Mouse (Mus musculus): ENCODE measurements around the gene Cib1. TPM values are rescaled to one million over a fixed set of nuclear protein-coding genes. Genes with fewer than 3 reads are reported as not detected.
A peak's percentile ranks its signal among the peaks of the same experiment; 100 is the strongest.

Cib1 gene
- polyA plus RNA-seq, 1 experiment from 2014 or later, result 55.0 TPM

DNA sequence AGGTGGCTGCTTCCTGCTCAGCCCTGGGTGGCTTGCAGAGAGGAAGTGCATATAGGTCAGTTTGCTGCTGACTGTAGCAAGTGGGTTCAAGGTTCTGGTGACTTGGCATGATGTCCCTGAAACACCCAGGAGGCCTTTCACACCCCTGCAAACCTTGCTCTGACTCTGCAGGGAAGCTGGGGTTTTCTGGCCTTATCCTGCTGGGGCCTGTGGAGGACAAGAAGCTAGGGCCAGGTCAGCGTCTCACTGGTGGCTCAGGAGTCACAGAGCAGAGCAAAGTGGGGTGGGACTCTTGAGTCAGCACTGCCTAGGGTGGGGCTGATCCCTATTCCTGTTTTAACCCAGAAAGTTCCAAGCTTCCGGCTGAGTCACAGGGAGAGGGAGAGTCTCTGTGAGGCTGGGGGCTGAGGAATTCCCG is 25.3 kb downstream of the Cib1 start:
- Histone ChIP-seq H3K36me3 (ENCODE audit: control insufficient read depth, insufficient read depth, low read length) (no peaks in the 10 kb centered on the region), H3K9me3 (ENCODE audit: control insufficient read depth, low read length) (no peaks in the 10 kb centered on the region), H3K9ac (ENCODE audit: low read length) (no peak overlapping the region), H3K27ac (ENCODE audit: low read depth, low read length) (no peak overlapping the region), H3K27me3 (ENCODE audit: control insufficient read depth, insufficient read depth, low read length) (no peaks in the 10 kb centered on the region), H3K4me1 (ENCODE audit: control insufficient read depth, insufficient read depth, low read length) (peaks cover 14% of the 10 kb centered on the region), H3K4me3 (ENCODE audit: low read depth, low read length) (no peak overlapping the region), H3K4me2 (no peak overlapping the region)
- ATAC-seq (ENCODE audit: low FRiP score) (no peak), DNase-seq (ENCODE audit: low spot score, missing footprints) (peak; percentile 77)
- 74% methylated on average over 3 of the region's 3 CpGs for WGBS

- 86% methylated on average over 12 of the region's 12 CpGs for WGBS
- Histone ChIP-seq H3K27me3 (ENCODE audit: control insufficient read depth, insufficient read depth, low read length) (no peaks in the 10 kb centered on the region), H3K9me3 (ENCODE audit: control insufficient read depth, low read length) (no peaks in the 10 kb centered on the region), H3K4me2 (no peak overlapping the region), H3K9ac (ENCODE audit: low read length) (no peak overlapping the region), H3K36me3 (ENCODE audit: control insufficient read depth, insufficient read depth, low read length) (no peaks in the 10 kb centered on the region), H3K4me3 (ENCODE audit: low read depth, low read length) (no peak overlapping the region), H3K4me1 (ENCODE audit: control insufficient read depth, insufficient read depth, low read length) (peaks cover 27% of the 10 kb centered on the region), H3K27ac (ENCODE audit: low read depth, low read length) (no peak overlapping the region)
- ATAC-seq (ENCODE audit: low FRiP score) (no peak), DNase-seq (ENCODE audit: low spot score, missing footprints) (peak; percentile 69)
These were observed 26.7 kb downstream of the Cib1 start for GRCm38 (mm10) chr7:80205705-80206589.

DNA sequence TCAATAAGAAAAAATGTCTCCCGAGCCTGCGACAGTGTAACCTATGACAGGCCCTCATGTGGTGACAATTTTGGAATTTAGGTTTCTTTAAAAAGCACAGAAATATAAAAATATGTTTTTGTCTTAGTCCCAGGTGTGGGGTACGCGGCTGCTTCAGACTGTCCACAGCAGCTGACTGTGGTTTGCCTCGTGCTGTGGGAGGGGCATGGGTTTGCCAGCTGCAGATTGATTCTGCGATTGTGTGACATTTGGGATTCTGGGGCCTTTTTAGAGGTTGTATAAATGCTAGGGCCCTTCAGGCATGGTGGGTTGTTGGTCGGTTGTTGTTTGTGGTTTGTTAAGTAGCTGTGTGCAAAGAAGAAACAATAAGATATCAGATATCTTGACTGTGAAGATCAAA is 27.7 kb downstream of the Cib1 start:
- H3K4me2 ChIP-seq, result no peak overlapping the region
- H3K36me3 ChIP-seq (ENCODE audit: control insufficient read depth, insufficient read depth, low read length), result no peaks in the 10 kb centered on the region
- peaks cover 30% of the 10 kb centered on the region for H3K4me1 ChIP-seq (ENCODE audit: control insufficient read depth, insufficient read depth, low read length)
- 89% methylated on average over 7 of the region's 7 CpGs for WGBS
- H3K27ac ChIP-seq (ENCODE audit: low read depth, low read length), result no peak overlapping the region
- ATAC-seq (ENCODE audit: low FRiP score) (no peak), DNase-seq (ENCODE audit: low spot score, missing footprints) (no peak)
- H3K27me3 ChIP-seq (ENCODE audit: control insufficient read depth, insufficient read depth, low read length), result no peaks in the 10 kb centered on the region
- no peak overlapping the region for H3K4me3 ChIP-seq (ENCODE audit: low read depth, low read length)
- H3K9me3 ChIP-seq (ENCODE audit: control insufficient read depth, low read length), result no peaks in the 10 kb centered on the region
- no peak overlapping the region for H3K9ac ChIP-seq (ENCODE audit: low read length)

GRCm38 (mm10) chr7:80204362-80204761 is 28.3 kb downstream of the Cib1 start:
- Histone ChIP-seq H3K27me3 (ENCODE audit: control insufficient read depth, insufficient read depth, low read length) (no peaks in the 10 kb centered on the region), H3K9ac (ENCODE audit: low read length) (no peak overlapping the region), H3K27ac (ENCODE audit: low read depth, low read length) (no peak overlapping the region), H3K36me3 (ENCODE audit: control insufficient read depth, insufficient read depth, low read length) (no peaks in the 10 kb centered on the region), H3K4me2 (no peak overlapping the region), H3K9me3 (ENCODE audit: control insufficient read depth, low read length) (no peaks in the 10 kb centered on the region), H3K4me1 (ENCODE audit: control insufficient read depth, insufficient read depth, low read length) (peaks cover 36% of the 10 kb centered on the region), H3K4me3 (ENCODE audit: low read depth, low read length) (no peak overlapping the region)
- no peak for ATAC-seq (ENCODE audit: low FRiP score)
- WGBS, result 90% methylated on average over 4 of the region's 4 CpGs
- no peak for DNase-seq (ENCODE audit: low spot score, missing footprints)

DNA sequence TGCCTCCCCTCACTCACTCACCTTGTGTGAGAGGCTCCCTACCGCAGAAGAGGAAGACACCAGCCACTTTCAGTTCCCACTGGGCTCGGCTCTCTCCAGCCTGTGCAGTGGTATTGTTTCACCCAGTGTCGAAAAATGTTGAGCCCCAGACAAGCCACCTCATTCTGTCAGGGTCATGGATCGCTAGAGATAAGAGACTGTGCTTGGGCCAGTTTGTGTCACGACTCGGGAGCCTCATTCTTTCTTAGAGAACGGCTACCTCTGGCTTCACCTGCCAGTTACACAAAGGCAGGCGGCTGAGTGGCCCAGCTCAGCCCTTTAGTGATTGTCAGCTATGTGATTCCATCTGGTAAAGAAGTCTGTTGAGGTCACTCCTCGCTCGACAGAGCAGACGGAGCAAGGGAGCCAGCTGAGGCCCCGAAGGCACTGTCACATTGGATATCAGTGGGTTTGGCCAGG is 28.9 kb downstream of the Cib1 start:
- Histone ChIP-seq H3K36me3 (ENCODE audit: control insufficient read depth, insufficient read depth, low read length) (no peaks in the 10 kb centered on the region), H3K9me3 (ENCODE audit: control insufficient read depth, low read length) (no peaks in the 10 kb centered on the region), H3K4me3 (ENCODE audit: low read depth, low read length) (no peak overlapping the region), H3K9ac (ENCODE audit: low read length) (peak overlapping the region; percentile 3; the same call in 1 of the 2 replicates), H3K27ac (ENCODE audit: low read depth, low read length) (peak overlapping the region; percentile 57), H3K4me1 (ENCODE audit: control insufficient read depth, insufficient read depth, low read length) (peaks cover 42% of the 10 kb centered on the region), H3K27me3 (ENCODE audit: control insufficient read depth, insufficient read depth, low read length) (no peaks in the 10 kb centered on the region), H3K4me2 (no peak overlapping the region)
- DNase-seq (ENCODE audit: low spot score, missing footprints), result peak; percentile 86
- ATAC-seq (ENCODE audit: low FRiP score), result no peak
- WGBS, result 45% methylated on average over 12 of the region's 12 CpGs

GRCm38 (mm10) chr7:80202961-80203360 is 29.7 kb downstream of the Cib1 start:
- H3K4me1 ChIP-seq (ENCODE audit: control insufficient read depth, insufficient read depth, low read length), result peaks cover 42% of the 10 kb centered on the region
- H3K4me3 ChIP-seq (ENCODE audit: low read depth, low read length), result no peak overlapping the region
- 74% methylated on average over 5 of the region's 5 CpGs for WGBS
- 0 out of 2 replicates have a peak overlapping the region, but pooled peaks have one; percentile 2 for H3K27ac ChIP-seq (ENCODE audit: low read depth, low read length)
- H3K9me3 ChIP-seq (ENCODE audit: control insufficient read depth, low read length), result no peaks in the 10 kb centered on the region
- H3K27me3 ChIP-seq (ENCODE audit: control insufficient read depth, insufficient read depth, low read length), result no peaks in the 10 kb centered on the region
- H3K36me3 ChIP-seq (ENCODE audit: control insufficient read depth, insufficient read depth, low read length), result no peaks in the 10 kb centered on the region
- DNase-seq (ENCODE audit: low spot score, missing footprints) (peak; percentile 51), ATAC-seq (ENCODE audit: low FRiP score) (no peak)
- H3K9ac ChIP-seq (ENCODE audit: low read length), result 0 out of 2 replicates have a peak overlapping the region, but pooled peaks have one; percentile 3
- no peak overlapping the region for H3K4me2 ChIP-seq

DNA sequence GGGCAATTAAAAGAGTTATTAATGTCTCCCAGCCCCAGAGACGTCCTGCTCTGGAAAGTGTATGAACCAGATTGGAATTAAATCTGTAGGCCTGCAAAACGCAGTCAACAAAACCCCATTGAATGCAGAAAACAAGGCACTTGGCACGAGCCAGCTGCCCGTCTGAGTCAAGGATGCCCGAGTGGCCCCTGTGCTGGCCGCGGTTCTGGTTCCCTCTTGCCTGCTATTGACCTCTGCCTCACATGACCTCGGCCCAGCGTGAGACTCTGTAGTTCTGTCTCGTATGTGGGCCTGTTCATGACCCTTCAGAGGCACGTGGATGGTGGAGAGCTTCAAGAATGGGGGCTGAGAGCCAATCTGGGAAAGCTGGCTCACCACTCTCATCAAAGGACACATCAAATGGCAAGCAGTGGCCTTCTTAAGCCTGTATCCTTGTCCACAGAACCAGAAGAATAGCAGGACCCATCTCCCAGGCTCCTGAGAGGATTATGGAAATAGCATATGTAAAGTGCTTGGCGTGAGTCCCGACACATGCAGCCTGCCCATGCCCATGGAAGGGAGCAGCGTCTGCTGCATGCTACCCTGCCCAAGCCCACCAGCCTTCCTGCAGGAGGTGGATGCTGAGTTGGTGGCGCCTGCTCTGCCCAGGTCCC is 30.6 kb downstream of the Cib1 start:
- H3K36me3 ChIP-seq (ENCODE audit: control insufficient read depth, insufficient read depth, low read length), result no peaks in the 10 kb centered on the region
- no peak overlapping the region for H3K4me3 ChIP-seq (ENCODE audit: low read depth, low read length)
- no peak for DNase-seq (ENCODE audit: low spot score, missing footprints)
- H3K4me1 ChIP-seq (ENCODE audit: control insufficient read depth, insufficient read depth, low read length), result peaks cover 50% of the 10 kb centered on the region
- ATAC-seq (ENCODE audit: low FRiP score), result no peak
- WGBS, result 73% methylated on average over 15 of the region's 15 CpGs
- H3K9me3 ChIP-seq (ENCODE audit: control insufficient read depth, low read length), result no peaks in the 10 kb centered on the region
- H3K27ac ChIP-seq (ENCODE audit: low read depth, low read length), result no peak overlapping the region
- no peak overlapping the region for H3K4me2 ChIP-seq
- H3K27me3 ChIP-seq (ENCODE audit: control insufficient read depth, insufficient read depth, low read length), result no peaks in the 10 kb centered on the region
- H3K9ac ChIP-seq (ENCODE audit: low read length), result no peak overlapping the region

- Histone ChIP-seq H3K36me3 (ENCODE audit: control insufficient read depth, insufficient read depth, low read length) (no peaks in the 10 kb centered on the region), H3K4me1 (ENCODE audit: control insufficient read depth, insufficient read depth, low read length) (peaks cover 50% of the 10 kb centered on the region), H3K4me3 (ENCODE audit: low read depth, low read length) (no peak overlapping the region), H3K27me3 (ENCODE audit: control insufficient read depth, insufficient read depth, low read length) (no peaks in the 10 kb centered on the region), H3K9me3 (ENCODE audit: control insufficient read depth, low read length) (no peaks in the 10 kb centered on the region), H3K4me2 (no peak overlapping the region), H3K9ac (ENCODE audit: low read length) (no peak overlapping the region), H3K27ac (ENCODE audit: low read depth, low read length) (no peak overlapping the region)
- WGBS, result 92% methylated on average over 5 of the region's 5 CpGs
- DNase-seq (ENCODE audit: low spot score, missing footprints) (peak; percentile 68), ATAC-seq (ENCODE audit: low FRiP score) (no peak)
These were observed 31.6 kb downstream of the Cib1 start for GRCm38 (mm10) chr7:80200963-80201539.

DNA sequence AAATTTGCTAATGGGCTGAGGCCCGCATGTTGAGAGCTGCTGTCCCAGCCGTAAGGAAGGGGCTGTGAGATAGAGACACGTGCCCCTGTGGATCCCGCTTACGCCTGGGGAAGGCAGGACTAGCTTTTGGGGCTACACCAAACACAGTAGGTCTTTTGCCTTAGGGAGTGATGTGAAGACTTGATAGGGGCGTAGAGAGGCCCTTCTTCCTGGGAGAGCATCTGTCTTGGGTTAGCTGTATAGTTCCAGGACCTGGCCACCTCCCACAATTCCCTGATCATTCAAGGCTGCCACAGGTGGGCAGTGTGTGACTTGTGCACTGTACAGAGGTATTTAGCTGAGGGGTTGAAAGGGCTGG is 32.0 kb downstream of the Cib1 start:
- H3K9me3 ChIP-seq (ENCODE audit: control insufficient read depth, low read length), result no peaks in the 10 kb centered on the region
- H3K27me3 ChIP-seq (ENCODE audit: control insufficient read depth, insufficient read depth, low read length), result no peaks in the 10 kb centered on the region
- H3K9ac ChIP-seq (ENCODE audit: low read length), result no peak overlapping the region
- peaks cover 50% of the 10 kb centered on the region for H3K4me1 ChIP-seq (ENCODE audit: control insufficient read depth, insufficient read depth, low read length)
- H3K27ac ChIP-seq (ENCODE audit: low read depth, low read length), result no peak overlapping the region
- DNase-seq (ENCODE audit: low spot score, missing footprints) (peak; percentile 33), ATAC-seq (ENCODE audit: low FRiP score) (no peak)
- 93% methylated on average over 6 of the region's 6 CpGs for WGBS
- H3K36me3 ChIP-seq (ENCODE audit: control insufficient read depth, insufficient read depth, low read length), result no peaks in the 10 kb centered on the region
- no peak overlapping the region for H3K4me3 ChIP-seq (ENCODE audit: low read depth, low read length)
- no peak overlapping the region for H3K4me2 ChIP-seq

All from midbrain, embryonic 11.5 days (tissue).